Mouse (Mus musculus): ENCODE results near the gene Akap6. TPM values are rescaled to one million over a fixed set of nuclear protein-coding genes. Genes with fewer than 3 reads are reported as not detected.

The Akap6 gene
- polyA plus RNA-seq, 1 experiment: 0.59 TPM

DNA sequence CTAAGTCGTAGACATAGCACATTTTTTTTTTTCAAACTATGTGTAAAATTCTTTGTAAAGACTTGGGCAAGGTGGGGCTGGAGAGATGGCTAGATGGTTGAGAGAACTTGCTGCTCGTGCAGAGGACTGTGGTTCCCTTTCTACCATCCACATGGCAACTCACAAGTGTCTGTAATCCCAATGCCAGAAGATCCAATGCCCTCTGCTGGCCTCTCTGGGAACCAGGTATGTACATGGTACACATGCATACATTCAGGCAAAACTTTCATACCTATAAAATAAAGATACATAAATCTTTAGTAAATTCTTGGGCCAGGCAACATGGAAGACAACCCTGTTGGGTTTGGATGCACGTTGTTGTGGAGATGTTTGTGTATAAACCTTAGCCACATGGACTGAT lies 107.1 kb downstream of the Akap6 start:
- no peak overlapping the region for H3K4me3 ChIP-seq (ENCODE audit: control insufficient read depth, low read depth, low read length)
- TF ChIP-seq CTCF (IDR thresholded peaks at IDR 0.05; ENCODE audit: control insufficient read depth, insufficient read depth, insufficient replicate concordance, low read depth, low read length): no peak
- TF ChIP-seq POLR2A (IDR thresholded peaks at IDR 0.05; ENCODE audit: control insufficient read depth, low read depth, low read length): no peak
- no peaks in the 10 kb centered on the region for H3K4me1 ChIP-seq (ENCODE audit: control insufficient read depth, insufficient read depth, low read length)
- no peaks in the 10 kb centered on the region for H3K27me3 ChIP-seq (ENCODE audit: control insufficient read depth, insufficient read depth, low read length)
- H3K36me3 ChIP-seq (ENCODE audit: control insufficient read depth, insufficient read depth, low read length): no peaks in the 10 kb centered on the region
- H3K27ac ChIP-seq (ENCODE audit: control insufficient read depth, insufficient read depth, low read depth, low read length): no peak overlapping the region

DNA sequence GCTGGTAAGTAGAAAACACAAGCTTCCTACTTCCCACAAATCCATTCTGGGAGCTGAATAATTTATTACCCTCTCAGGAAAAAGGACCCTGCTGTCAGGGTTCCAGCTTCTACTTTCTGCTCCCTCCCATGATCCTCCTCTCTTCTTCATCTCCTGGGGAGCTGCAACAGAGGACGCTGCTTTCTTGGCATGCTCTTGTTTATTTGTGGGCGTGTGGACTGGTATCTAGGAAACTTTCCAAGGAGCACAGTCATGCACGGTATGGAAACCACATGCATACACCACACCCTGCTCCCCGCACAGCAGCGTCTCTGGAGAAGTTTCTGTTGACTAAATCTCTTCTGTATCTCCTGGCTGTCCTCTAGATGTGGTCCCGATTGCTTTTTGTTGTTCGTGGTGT lies 119.4 kb downstream of the Akap6 start:
- Histone ChIP-seq H3K27me3 (ENCODE audit: control insufficient read depth, insufficient read depth, low read length) (no peaks in the 10 kb centered on the region), H3K4me1 (ENCODE audit: control insufficient read depth, insufficient read depth, low read length) (no peaks in the 10 kb centered on the region), H3K4me3 (ENCODE audit: control insufficient read depth, low read depth, low read length) (no peak overlapping the region), H3K27ac (ENCODE audit: control insufficient read depth, insufficient read depth, low read depth, low read length) (no peak overlapping the region), H3K36me3 (ENCODE audit: control insufficient read depth, insufficient read depth, low read length) (no peaks in the 10 kb centered on the region)
- TF ChIP-seq POLR2A (IDR thresholded peaks at IDR 0.05; ENCODE audit: control insufficient read depth, low read depth, low read length) (no peak), CTCF (IDR thresholded peaks at IDR 0.05; ENCODE audit: control insufficient read depth, insufficient read depth, insufficient replicate concordance, low read depth, low read length) (no peak)

DNA sequence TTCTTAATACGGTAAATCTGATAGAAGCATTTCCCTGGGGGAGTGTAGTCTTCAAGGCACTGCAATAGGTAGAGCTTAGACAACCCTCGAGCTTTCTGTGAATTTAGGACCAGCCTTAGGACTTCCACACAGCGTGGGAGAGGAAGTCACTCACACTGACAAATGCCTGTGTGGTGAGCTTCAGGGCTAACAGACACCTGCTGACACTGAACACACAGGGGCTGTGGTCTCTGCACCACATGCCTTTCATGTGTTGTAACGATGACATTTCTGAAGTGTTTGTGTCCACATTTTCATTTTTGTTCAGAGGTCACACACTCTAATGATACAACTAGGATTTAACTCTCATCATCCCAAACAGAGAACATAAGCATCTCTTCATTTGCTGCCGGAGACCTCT lies 125.6 kb downstream of the Akap6 start:
- H3K4me3 ChIP-seq (ENCODE audit: control insufficient read depth, low read depth, low read length): no peak overlapping the region

DNA sequence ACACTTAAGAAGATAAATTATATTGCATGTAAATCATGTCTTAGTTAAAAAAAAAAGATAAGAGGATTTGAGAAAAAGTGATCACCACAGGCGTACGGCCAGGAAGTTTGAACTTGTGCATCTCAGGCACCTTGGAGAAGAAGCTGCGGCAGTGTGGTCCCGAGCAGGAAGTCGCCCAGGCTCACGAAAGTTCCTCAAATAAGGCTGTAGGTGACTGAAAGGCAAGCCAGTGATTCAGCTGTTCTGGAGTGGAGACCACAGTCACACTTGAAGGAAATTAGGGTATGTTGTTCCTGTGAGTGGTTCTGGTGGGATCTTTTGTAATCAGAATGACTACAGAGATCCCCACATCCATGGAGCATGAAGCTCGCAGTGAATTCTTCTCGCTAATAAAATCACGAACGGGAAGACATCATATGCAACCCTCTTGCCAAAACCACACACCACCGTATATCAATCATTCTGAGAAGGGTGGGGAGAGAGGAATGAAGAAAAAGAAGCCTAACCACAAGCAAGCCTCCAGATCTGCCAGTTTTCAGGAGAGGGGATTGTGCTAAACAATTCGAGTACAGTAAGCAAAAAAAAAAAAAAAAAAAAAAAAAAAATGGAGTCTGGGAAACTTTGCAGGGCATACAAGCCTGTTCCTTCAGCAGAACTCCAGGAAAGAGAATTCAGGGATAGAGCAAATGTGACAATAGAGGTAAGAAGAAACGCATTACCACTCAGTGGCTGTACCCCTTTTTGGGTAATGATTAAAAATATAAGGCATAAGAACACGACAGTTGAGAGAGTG lies 130.0 kb downstream of the Akap6 start:
- H3K36me3 ChIP-seq (ENCODE audit: control insufficient read depth, insufficient read depth, low read length): no peaks in the 10 kb centered on the region
- H3K27me3 ChIP-seq (ENCODE audit: control insufficient read depth, insufficient read depth, low read length): no peaks in the 10 kb centered on the region
- no peak overlapping the region for H3K4me3 ChIP-seq (ENCODE audit: control insufficient read depth, low read depth, low read length)
- no peak overlapping the region for H3K27ac ChIP-seq (ENCODE audit: control insufficient read depth, insufficient read depth, low read depth, low read length)
- no peak for TF ChIP-seq CTCF (IDR thresholded peaks at IDR 0.05; ENCODE audit: control insufficient read depth, insufficient read depth, insufficient replicate concordance, low read depth, low read length)
- TF ChIP-seq POLR2A (IDR thresholded peaks at IDR 0.05; ENCODE audit: control insufficient read depth, low read depth, low read length): no peak
- no peaks in the 10 kb centered on the region for H3K4me1 ChIP-seq (ENCODE audit: control insufficient read depth, insufficient read depth, low read length)

More for the DNA sequence above, 125.6 kb downstream of the Akap6 start:
- no peaks in the 10 kb centered on the region for H3K27me3 ChIP-seq (ENCODE audit: control insufficient read depth, insufficient read depth, low read length)
- H3K27ac ChIP-seq (ENCODE audit: control insufficient read depth, insufficient read depth, low read depth, low read length): no peak overlapping the region
- TF ChIP-seq CTCF (IDR thresholded peaks at IDR 0.05; ENCODE audit: control insufficient read depth, insufficient read depth, insufficient replicate concordance, low read depth, low read length) (no peak), POLR2A (IDR thresholded peaks at IDR 0.05; ENCODE audit: control insufficient read depth, low read depth, low read length) (no peak)
- H3K36me3 ChIP-seq (ENCODE audit: control insufficient read depth, insufficient read depth, low read length): no peaks in the 10 kb centered on the region
- no peaks in the 10 kb centered on the region for H3K4me1 ChIP-seq (ENCODE audit: control insufficient read depth, insufficient read depth, low read length)

DNA sequence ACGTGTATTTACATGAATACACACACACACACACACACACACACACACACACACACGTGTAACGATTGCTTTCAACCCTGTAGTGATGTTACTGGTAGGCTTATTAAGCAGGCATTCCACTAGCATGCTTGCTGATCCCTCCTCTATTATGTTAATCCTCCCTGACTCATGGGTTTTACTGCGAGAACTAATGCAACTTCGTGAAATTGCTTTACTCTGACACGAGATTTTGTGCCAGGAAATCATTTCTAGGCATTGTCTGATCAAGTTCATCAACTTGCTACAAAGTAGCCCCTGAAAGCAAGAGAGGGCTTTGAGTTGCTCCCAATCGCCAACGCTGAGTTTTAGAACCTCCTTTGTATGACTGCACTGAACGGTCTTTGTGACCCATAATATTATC lies 132.6 kb downstream of the Akap6 start:
- no peak overlapping the region for H3K27ac ChIP-seq (ENCODE audit: control insufficient read depth, insufficient read depth, low read depth, low read length)
- no peak overlapping the region for H3K4me3 ChIP-seq (ENCODE audit: control insufficient read depth, low read depth, low read length)
- no peak for TF ChIP-seq CTCF (IDR thresholded peaks at IDR 0.05; ENCODE audit: control insufficient read depth, insufficient read depth, insufficient replicate concordance, low read depth, low read length)
- no peak for TF ChIP-seq POLR2A (IDR thresholded peaks at IDR 0.05; ENCODE audit: control insufficient read depth, low read depth, low read length)

DNA sequence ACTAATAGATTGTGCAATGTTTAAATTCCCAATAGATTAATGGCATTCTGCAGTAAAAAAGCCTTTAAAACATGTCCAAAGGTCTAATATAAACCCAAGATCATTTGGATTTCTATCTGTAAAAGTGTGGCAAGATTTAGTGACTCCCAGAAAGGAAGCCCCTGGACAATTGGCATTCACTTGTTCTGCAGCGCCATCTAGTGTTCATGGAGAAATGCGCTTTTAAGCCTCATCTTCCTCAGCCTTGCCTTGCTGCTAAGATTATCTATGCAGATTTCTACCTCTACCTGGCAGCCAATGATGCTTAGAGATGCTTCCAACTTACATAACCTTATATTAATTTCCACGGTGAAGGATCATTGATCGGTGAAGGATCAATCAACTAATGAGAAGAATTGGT lies 133.0 kb downstream of the Akap6 start:
- Histone ChIP-seq H3K27me3 (ENCODE audit: control insufficient read depth, insufficient read depth, low read length) (no peaks in the 10 kb centered on the region), H3K36me3 (ENCODE audit: control insufficient read depth, insufficient read depth, low read length) (no peaks in the 10 kb centered on the region), H3K4me1 (ENCODE audit: control insufficient read depth, insufficient read depth, low read length) (no peaks in the 10 kb centered on the region), H3K27ac (ENCODE audit: control insufficient read depth, insufficient read depth, low read depth, low read length) (no peak overlapping the region), H3K4me3 (ENCODE audit: control insufficient read depth, low read depth, low read length) (no peak overlapping the region)
- no peak for TF ChIP-seq POLR2A (IDR thresholded peaks at IDR 0.05; ENCODE audit: control insufficient read depth, low read depth, low read length)
- TF ChIP-seq CTCF (IDR thresholded peaks at IDR 0.05; ENCODE audit: control insufficient read depth, insufficient read depth, insufficient replicate concordance, low read depth, low read length): peak; percentile 44; the same call in 1 of the 2 replicates

More for the DNA sequence above, 132.6 kb downstream of the Akap6 start:
- no peaks in the 10 kb centered on the region for H3K36me3 ChIP-seq (ENCODE audit: control insufficient read depth, insufficient read depth, low read length)
- H3K4me1 ChIP-seq (ENCODE audit: control insufficient read depth, insufficient read depth, low read length): no peaks in the 10 kb centered on the region
- no peaks in the 10 kb centered on the region for H3K27me3 ChIP-seq (ENCODE audit: control insufficient read depth, insufficient read depth, low read length)

DNA sequence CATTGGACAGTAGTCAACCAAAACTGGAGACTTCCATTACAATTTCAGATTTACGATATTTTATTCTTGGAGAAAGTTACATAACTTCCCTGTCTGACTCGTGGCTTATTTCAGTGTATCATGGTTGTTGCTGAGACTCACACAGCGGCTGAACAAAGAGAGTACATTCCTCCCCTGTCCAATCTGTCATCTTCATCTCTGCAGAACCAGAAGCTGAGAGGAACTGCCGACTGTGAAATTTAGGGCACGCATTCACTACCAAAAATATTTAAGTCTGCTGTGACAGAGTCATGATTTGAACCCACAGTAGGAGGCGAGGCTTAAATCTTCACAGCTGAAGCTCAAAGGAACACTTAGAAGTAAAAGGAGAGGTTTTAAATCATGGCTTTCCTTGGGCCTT lies 134.0 kb downstream of the Akap6 start:
- Histone ChIP-seq H3K27me3 (ENCODE audit: control insufficient read depth, insufficient read depth, low read length) (no peaks in the 10 kb centered on the region), H3K27ac (ENCODE audit: control insufficient read depth, insufficient read depth, low read depth, low read length) (no peak overlapping the region), H3K36me3 (ENCODE audit: control insufficient read depth, insufficient read depth, low read length) (no peaks in the 10 kb centered on the region), H3K4me3 (ENCODE audit: control insufficient read depth, low read depth, low read length) (no peak overlapping the region), H3K4me1 (ENCODE audit: control insufficient read depth, insufficient read depth, low read length) (no peaks in the 10 kb centered on the region)
- TF ChIP-seq POLR2A (IDR thresholded peaks at IDR 0.05; ENCODE audit: control insufficient read depth, low read depth, low read length) (no peak), CTCF (IDR thresholded peaks at IDR 0.05; ENCODE audit: control insufficient read depth, insufficient read depth, insufficient replicate concordance, low read depth, low read length) (no peak)

All from testis, adult 2 months (tissue).